Mouse (Mus musculus) small intestine, adult 2 months (tissue): Measurements from ENCODE around the gene Evi2a.

Source experiments
- CTCF ChIP-seq: fragments of 200-500 bp; IDR thresholded peaks from 2 replicates; pipeline ENCODE4 v1.5.1; 2012; ENCODE audit warnings: low read depth, mild to moderate bottlenecking, control low read depth, inconsistent platforms, low read length, moderate library complexity, mixed read lengths; ENCODE audit not compliant: insufficient replicate concordance, insufficient read length; ENCODE audit errors: extremely low read depth
- POLR2A ChIP-seq: fragments of 200-500 bp; IDR thresholded peaks from 2 replicates; pipeline ENCODE4 v1.6.1; 2012; ENCODE audit warnings: low read depth, mild to moderate bottlenecking, control low read depth, inconsistent platforms, low read length, moderate library complexity

- TF ChIP-seq POLR2A (no peak), CTCF (no peak)
These were observed 11.1 kb downstream of the Evi2a start for GRCm38 (mm10) chr11:79519299-79519698.
